Mouse (Mus musculus): ENCODE measurements around the gene Pigw. TPM values are rescaled to one million over a fixed set of nuclear protein-coding genes. Genes with fewer than 3 reads are reported as not detected.
A peak's percentile ranks its signal among the peaks of the same experiment; 100 is the strongest.

The Pigw gene
- total and polyA plus RNA-seq, 3 experiments = 2.7 to 3.5 TPM; not detected in 1

GRCm38 (mm10) chr11:84919276-84919675 lies 39.2 kb upstream of the Pigw start (continued):
- TF ChIP-seq BHLHE40 (IDR thresholded peaks at IDR 0.05; ENCODE audit: borderline replicate concordance, low read depth, low read length) = 0 out of 2 replicates have a peak, but pooled peaks have one; percentile 9
- no peak for TF ChIP-seq TAL1 (IDR thresholded peaks at IDR 0.05; ENCODE audit: low read length)

DNA sequence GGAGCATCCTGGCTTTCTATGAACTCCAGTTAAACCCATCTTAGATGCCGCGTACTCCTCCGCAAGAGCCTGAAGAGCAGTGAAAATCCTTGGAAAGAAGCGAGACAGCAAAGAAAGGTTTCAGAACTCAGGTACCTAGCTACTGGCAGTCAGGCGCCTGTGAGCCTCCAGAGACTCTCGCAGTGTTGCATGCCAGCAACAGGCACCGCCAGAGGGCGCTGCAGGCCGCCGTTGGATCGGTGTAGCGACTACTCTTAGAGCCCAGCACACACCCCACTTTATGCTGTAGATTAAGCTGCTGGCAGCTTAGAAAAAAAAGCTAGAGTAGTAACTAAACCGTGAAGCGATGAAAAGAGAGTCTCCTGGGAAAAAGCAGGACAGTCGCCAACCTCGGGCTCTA lies 38.3 kb upstream of the Pigw start:
- Histone ChIP-seq H3K4me1 (ENCODE audit: control insufficient read depth in 1 of 2, insufficient read depth in 2 of 2, low read length in 2 of 2) (peaks cover 0 to 17% of the 10 kb centered on the region in 2 experiments; a peak in 3 of 4 replicates), H3K27ac (ENCODE audit: control insufficient read depth, low read depth, low read length) (peak overlapping the region; percentile 50; the same call in 1 of the 2 replicates), H3K79me2 (ENCODE audit: control insufficient read depth, insufficient read depth, low read length, poor library complexity) (peaks cover 12% of the 10 kb centered on the region), H3K9me3 (replicated peaks; ENCODE audit: insufficient read depth, low read length) (no peaks in the 10 kb centered on the region), H3K27me3 (ENCODE audit: control insufficient read depth in 1 of 2, insufficient read depth in 2 of 2, low read length in 2 of 2) (peaks cover 6 to 7% of the 10 kb centered on the region in 2 experiments), H3K9ac (ENCODE audit: control insufficient read depth, low read depth, low read length, poor library complexity, severe bottlenecking) (peak overlapping the region; percentile 69), H3K4me3 (ENCODE audit: control insufficient read depth in 1 of 2, insufficient read depth in 1 of 2, low read depth in 2 of 2, low read length in 2 of 2) (peak overlapping the region; percentile 52 to 61), H3K36me3 (ENCODE audit: control insufficient read depth in 1 of 2, insufficient read depth in 2 of 2, low read length in 2 of 2) (peaks cover 0 to 19% of the 10 kb centered on the region in 2 experiments; a peak in 2 of 4 replicates)
- peak; percentile 97 for DNase-seq (ENCODE audit: low read depth, low spot score)
- TF ChIP-seq ELF1 (IDR thresholded peaks at IDR 0.05; ENCODE audit: low read depth, low read length) (no peak), CHD2 (IDR thresholded peaks at IDR 0.05; ENCODE audit: low read length) (no peak), USF1 (IDR thresholded peaks at IDR 0.05; ENCODE audit: low read depth, low read length) (no peak), GATA1 (IDR thresholded peaks at IDR 0.05; ENCODE audit: low read depth, low read length) (no peak), KAT2A (conservative IDR thresholded peaks at IDR 0.05; ENCODE audit: low read depth, low read length) (no peak), ETS1 (IDR thresholded peaks at IDR 0.05; ENCODE audit: low read depth, low read length) (peak; percentile 25; the same call in 1 of the 2 replicates), GABPA (IDR thresholded peaks at IDR 0.05; ENCODE audit: low read depth, low read length) (no peak), USF2 (IDR thresholded peaks at IDR 0.05; ENCODE audit: borderline replicate concordance in 1 of 2, insufficient read depth in 1 of 2, low read depth in 1 of 2, low read length in 2 of 2) (no peak), ZNF384 (IDR thresholded peaks at IDR 0.05; ENCODE audit: low read depth, low read length) (peak; percentile 84), MAX (IDR thresholded peaks at IDR 0.05; ENCODE audit: low read length) (peak; percentile 56; the same call in 1 of the 2 replicates), SMC3 (IDR thresholded peaks at IDR 0.05; ENCODE audit: low read depth, low read length) (peak; percentile 92), TCF12 (IDR thresholded peaks at IDR 0.05; ENCODE audit: low read depth, low read length) (peak; percentile 44; the same call in 1 of the 2 replicates), POLR2AphosphoS2 (IDR thresholded peaks at IDR 0.05; ENCODE audit: low read length) (no peak), POLR2A (IDR thresholded peaks at IDR 0.05; ENCODE audit: control insufficient read depth in 1 of 2, insufficient read depth in 1 of 2, low read depth in 1 of 2, low read length in 2 of 2, poor library complexity in 1 of 2) (peak in 1 of 2 experiments; percentile 19; a peak in 1 of 4 replicates), HCFC1 (IDR thresholded peaks at IDR 0.05; ENCODE audit: low read depth, low read length) (peak; percentile 64; the same call in 1 of the 2 replicates), TAL1 (IDR thresholded peaks at IDR 0.05; ENCODE audit: low read length) (no peak), E2F4 (IDR thresholded peaks at IDR 0.05; ENCODE audit: borderline replicate concordance, low read depth, low read length) (no peak), ZKSCAN1 (IDR thresholded peaks at IDR 0.05; ENCODE audit: low read depth, low read length) (no peak), TBP (IDR thresholded peaks at IDR 0.05; ENCODE audit: low read depth, low read length) (no peak), MAZ (IDR thresholded peaks at IDR 0.05; ENCODE audit: low read depth, low read length) (peak; percentile 39; the same call in 1 of the 2 replicates), EP300 (IDR thresholded peaks at IDR 0.05; ENCODE audit: low read depth in 1 of 2, low read length in 2 of 2) (peak in 1 of 2 experiments; percentile 8; a peak in 1 of 4 replicates), NRF1 (IDR thresholded peaks at IDR 0.05; ENCODE audit: insufficient read depth, low read depth, low read length, poor library complexity, severe bottlenecking) (no peak), ZMIZ1 (IDR thresholded peaks at IDR 0.05; ENCODE audit: low read depth, low read length) (0 out of 2 replicates have a peak, but pooled peaks have one; percentile 54), CTCF (IDR thresholded peaks at IDR 0.05 in 2 of 3, conservative IDR thresholded peaks at IDR 0.05 in 1 of 3; ENCODE audit: control insufficient read depth in 1 of 3, insufficient read depth in 1 of 3, low read depth in 2 of 3, low read length in 3 of 3, poor library complexity in 1 of 3, severe bottlenecking in 1 of 3) (peak; percentile 86 to 99 (median 97)), POLR2AphosphoS5 (IDR thresholded peaks at IDR 0.05; ENCODE audit: borderline replicate concordance, low read depth, low read length) (no peak), CHD1 (IDR thresholded peaks at IDR 0.05; ENCODE audit: low read depth, low read length) (no peak), MXI1 (IDR thresholded peaks at IDR 0.05; ENCODE audit: low read depth, low read length) (peak; percentile 66), BHLHE40 (IDR thresholded peaks at IDR 0.05; ENCODE audit: borderline replicate concordance, low read depth, low read length) (no peak), MYC (IDR thresholded peaks at IDR 0.05; ENCODE audit: low read depth, low read length) (peak; percentile 76), RCOR1 (IDR thresholded peaks at IDR 0.05; ENCODE audit: low read depth, low read length) (no peak; the same call in 1 of the 2 replicates), SIN3A (IDR thresholded peaks at IDR 0.05; ENCODE audit: low read length) (peak; percentile 82), UBTF (IDR thresholded peaks at IDR 0.05; ENCODE audit: borderline replicate concordance, insufficient read depth, low read depth, low read length) (no peak), JUND (IDR thresholded peaks at IDR 0.05; ENCODE audit: low read depth, low read length) (no peak), MYB (IDR thresholded peaks at IDR 0.05; ENCODE audit: low read depth, low read length) (no peak), NELFE (IDR thresholded peaks at IDR 0.05; ENCODE audit: low read depth, low read length) (peak; percentile 52)
